Mouse (Mus musculus) thymus, adult 18-20 months (tissue): Measurements from ENCODE around the gene Rnf220.

Source experiments
- DNase-seq, 2 experiments: peaks; one replicate each; pipeline ENCODE4 v3.0.0; 2022; ENCODE audit warnings: mixed read lengths in 2 of 2

The Rnf220 gene

DNA sequence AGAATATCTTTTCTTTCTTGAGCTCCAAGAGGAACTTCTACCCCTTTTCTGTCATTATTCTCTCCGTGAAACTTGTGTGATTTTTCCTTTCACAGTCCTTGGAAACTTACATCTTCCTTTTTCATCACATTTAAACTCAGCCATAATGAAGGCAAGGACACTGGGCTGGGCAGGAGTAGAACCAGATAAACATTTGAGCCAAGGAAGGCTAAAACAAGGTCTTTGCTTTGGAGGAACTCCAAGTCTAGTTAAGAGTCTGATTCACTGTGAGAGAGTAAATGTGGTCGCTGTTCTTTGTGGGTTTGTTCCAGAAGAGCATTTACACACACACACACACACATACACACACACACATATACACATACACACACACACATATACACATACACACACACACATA lies 205.2 kb downstream of the Rnf220 start:
- no peak for DNase-seq

DNA sequence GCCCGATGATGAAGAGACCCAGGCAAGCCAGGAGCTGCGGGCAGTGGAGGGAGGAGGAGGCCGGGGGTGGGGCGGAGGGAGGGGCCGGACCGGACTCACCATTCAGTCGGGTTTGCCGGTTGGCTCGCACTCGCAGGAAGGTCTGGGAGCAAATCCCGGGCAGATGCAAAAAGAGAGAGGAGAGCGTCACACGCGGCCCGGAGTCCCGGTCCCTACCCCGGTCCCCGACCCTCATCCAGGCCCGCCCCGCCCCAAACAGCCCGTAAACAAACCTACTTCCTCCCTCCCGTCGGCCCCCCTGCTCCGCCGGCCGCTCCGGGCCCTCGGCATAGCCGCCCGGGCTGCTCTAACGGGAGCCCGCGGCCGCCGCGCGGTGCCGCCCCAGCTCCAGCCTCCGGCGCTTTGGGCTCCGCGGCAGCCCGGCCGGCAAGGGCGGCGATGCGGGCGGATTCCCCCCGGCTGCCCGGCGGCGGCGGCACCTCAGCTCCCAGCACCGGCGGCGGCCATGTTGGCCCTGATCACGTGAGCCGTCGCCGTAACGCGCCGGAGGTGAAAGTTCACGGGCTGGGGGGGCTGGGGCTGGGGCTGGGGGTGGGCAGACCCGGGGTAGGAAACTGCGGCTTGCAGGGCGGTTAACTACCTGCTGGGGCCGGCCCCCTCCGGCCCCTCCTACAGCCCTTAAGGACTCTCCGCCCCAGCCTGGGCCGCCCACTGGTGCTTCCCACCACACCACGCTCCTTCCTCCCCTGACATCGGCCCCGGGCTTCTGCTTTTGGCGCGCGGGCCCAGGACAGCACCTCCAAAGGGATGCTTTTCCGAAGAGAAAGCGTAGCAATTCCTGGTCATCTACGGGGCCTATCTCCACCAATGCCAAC lies 207.7 kb downstream of the Rnf220 start:
- peak; percentile 58 to 70 for DNase-seq

DNA sequence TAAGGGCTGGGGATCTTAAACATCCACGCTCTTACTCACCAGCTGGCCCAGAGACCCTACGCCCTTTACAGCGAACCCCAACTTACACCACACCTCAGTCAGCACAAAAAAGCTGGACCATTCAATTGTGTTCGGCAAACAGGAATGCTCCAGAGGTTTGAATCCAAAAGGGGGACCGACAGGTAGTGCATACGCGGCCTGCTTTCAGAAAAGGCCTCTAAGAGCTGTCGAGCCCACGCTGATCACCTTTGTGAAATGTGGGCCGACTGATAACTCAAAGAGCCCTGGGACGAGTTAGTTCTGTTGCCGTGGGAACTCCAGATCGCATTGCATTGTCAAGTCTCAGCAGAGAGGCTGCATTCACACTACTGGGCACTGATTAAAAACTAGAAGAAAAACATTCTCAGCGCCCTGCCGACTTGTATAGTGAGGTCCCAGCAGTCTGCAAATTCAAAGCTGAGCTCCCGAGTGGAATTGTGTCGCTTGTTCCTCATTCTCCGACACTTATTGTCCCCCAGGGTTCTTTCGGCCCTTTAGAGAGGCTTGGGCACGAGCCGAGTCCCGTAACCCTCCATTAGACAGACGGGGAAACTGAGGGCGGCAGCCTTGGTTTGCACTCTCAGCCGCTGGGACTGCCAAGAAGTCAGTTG lies 208.4 kb downstream of the Rnf220 start:
- no peak for DNase-seq

DNA sequence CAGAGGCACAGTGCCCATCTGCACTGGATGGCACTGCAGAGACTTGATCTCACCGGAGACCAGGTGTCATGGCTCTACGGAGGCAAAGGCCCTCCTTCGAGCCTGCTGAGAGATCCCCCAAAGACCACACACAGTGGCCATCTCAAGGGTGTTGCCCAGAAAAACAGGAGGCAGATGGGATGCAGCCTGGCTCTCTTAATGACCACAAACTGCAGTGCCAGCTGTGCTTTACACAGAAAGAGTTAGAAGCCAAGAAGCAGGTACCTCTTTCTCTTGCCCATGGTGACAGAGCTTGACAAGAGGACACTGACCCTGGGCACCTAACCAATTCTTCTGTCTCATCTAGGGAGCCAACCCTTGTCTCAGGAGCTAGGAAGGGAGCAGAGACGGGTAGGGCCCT lies 212.5 kb downstream of the Rnf220 start:
- no peak for DNase-seq

DNA sequence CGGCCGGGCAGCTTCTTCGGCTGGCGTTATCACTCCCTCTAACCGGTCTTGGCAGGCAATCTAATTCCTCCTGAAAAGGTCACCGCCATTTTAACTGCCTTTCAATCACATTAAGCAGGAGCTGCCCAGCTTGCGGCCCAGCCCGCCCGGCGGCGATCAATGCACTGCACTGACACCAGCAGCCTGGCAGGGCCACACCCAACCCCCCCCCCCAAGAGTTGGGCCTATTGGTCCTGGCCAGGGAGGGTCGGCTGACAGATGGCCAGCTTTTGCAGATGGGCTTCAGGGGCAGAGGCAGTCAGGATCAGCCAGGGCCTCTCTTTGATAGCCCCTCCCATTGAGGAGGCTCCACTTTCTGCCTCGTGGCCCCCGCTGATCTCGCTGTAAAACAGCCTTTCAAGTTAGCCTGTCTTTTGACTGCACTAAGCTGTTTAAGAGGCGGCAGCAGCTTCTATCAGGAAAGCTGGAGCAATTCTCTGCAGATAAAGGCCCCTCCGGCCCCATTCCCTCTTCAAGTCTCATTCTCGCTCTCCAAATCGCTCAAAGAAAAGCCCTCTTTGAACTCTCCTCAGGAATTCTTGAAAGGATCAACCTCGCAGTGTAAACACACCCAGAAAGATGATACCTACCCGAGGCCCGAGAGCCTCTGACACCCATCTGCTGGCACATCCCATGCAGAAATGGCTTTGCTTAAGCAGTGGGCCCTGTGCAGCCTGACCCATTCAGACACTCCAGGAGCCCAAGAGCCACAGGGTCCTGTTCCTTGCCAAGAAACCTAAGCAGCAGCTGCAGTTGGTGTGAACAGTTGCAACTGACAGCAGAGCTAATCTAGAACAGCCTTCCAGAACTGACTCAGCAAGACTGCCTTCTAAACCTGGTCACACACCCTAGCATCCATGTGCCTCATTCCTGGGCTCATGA lies 213.3 kb downstream of the Rnf220 start:
- DNase-seq: no peak

DNA sequence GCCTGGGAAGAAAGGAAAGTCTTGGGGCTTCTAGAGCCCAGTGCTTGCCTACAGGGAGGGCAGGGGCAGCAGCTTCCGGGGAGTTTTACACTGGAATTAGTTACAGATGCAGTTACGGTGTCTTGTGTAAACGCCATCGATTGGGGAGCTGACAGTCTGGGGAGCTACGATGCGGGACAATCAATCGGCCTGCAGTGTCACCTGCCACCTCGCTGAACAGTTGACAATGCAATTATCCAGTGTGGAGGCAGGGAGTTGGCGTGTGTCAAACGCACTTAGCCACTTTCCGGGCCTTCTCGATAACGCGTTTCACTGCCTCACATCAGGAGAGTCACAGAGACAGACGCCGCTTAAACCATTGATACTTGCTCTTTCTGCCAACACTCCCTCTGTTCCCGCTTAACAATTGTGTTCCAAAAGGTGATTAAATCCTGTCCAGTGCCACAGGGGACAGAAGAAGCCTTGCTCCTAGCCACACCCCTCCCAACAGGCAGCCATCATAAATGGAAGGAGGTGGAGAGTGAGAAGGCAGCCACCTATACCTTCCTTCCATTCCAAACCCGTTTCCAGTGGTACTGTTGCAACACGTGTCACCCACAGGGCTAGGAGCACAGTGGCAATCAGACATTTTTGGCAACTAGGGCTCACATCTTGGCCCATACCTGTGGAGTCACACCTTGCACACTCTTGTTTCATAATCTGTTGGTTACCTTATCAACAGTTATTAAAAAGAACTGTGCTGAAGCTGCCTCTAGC lies 215.6 kb downstream of the Rnf220 start:
- no peak for DNase-seq

DNA sequence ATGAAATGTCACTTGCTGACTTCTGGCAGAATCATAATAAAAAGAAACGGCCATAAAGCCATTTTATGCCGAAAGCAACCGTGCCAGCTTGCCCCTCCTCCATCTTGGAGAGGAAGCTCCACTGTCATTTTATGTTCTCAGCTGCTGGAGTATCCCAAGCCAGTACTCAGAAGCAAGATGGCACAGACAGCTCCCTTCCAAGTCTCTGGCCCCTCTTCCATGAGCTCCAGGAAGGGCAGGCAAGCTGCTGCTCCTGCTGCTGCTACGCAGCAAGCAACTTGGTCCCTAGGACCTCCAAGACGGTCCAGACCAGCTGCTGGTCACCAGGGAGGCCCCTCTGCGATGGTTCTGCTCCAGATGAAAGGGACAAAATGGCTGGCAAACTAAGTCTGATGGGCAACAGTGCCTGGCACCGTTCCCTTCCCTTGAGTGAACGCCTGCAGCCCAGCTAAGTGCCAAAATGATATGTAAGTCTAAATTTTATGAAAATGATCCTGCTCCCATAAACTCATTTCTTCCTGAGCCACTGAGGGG lies 216.4 kb downstream of the Rnf220 start:
- no peak for DNase-seq

DNA sequence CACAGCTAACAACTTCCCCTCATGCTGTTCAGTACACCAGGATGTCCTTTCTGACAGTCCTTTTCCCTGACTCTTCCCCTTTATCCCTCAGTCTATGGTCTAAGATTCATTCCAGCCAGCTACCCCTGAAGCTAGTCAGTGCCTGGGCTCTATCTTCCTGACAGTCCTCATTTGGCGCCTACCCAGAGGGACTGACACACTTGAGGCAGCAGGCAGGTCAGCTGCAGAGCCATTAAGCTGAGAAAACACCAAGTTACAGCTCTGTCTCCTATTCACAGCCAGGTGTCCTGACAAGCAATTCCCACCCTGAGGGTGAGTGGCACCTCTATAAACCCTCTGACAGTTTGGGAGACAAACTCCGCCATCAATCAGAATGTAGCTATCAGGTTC lies 217.6 kb downstream of the Rnf220 start:
- no peak for DNase-seq

DNA sequence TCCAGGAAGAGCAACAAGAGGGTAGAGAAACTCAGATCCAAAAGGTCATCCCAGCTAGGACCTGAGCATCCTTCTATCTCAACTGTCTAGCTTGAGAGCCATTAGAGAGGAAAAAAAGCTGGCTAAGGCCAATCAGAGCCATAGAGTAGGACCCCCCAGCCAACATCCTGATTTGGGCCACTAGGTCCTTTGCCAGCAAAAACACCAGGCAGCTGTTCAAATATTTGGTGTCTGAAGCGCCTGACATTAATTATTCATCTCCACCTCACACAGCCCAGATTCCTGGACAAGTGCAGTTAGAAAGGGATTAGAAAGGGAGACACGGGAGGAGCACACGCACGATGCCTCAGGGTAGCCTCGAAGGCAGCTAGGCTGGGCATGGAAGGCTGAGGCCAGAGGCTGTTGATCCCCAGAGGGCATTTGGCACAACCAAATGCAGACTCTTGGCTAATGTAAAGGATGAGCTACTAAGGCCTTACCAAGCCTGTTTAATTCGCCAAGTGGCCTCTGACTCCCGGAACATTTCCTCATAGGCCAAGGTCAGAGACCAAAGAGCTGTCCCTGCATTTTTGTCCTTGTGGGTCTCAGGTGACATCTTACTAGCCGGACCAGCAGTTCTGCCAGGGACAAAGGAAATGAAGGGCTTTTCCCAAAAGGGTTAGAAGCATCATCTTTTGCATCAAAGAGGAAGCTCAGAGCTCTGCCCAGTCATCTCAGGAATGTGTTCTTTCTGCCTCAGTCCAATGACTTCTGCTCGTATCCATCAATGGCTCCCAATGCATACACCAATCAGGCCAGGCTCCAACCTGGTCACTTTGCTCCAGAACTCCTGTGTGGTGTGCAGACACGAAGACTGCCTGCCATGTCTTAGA lies 218.2 kb downstream of the Rnf220 start:
- DNase-seq: no peak

DNA sequence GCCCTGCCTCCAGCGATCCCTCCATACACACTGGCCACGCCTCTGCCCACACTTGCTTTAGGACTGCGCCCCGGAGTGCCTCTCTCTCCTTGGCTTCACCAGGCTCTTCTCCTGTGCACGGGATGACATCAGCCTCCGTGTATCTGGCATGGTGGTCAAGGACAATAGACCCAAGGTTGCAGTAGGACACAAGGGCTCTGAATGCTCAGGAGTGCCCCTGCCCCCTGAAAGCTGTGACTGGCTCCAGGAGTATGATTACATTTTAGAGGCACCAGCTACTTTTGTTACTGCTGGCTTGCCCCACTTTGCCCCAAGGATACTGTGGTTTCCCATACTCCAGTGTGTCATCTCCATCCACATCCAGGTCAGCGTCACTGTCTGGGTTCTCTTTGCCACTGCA lies 219.2 kb downstream of the Rnf220 start:
- no peak for DNase-seq

DNA sequence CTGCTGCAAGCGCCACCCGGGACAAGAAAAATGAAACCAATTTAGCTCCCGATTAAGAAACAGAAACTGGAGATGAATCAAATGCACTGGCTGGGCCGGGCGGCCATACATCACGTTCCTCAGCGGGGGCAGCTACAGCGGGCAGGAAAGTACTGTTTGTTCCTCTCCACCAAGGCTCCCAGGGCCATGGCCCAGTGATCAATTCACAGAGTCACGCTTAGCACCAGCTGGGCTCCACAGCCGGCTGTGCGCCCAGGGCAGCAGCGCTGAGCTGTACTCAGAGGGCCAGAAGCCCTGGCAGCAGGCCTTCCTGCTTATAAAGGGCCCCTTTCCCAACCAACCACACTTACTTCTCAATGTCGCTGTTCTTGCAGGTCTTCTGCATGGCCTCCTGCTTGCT lies 219.8 kb downstream of the Rnf220 start:
- no peak for DNase-seq

DNA sequence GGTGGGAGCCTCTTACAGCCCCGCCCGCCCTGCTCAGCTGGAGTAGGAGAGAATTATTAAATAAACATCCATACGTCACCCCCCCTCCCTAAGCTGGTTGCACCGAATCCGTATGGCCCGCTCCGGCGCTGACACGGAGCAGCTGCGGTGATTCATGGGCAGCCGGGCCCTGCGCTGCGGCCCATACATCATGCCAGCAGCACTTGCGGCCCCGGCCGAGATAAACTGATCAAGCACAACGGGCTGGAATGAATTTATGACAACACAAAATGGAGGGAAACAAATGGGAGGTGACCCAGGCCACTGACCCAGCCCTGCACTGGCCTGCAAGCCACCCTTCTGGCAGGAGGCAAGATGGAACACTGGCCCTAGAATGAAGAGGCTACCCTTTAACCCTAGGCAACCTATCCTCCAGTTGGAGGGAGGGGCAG lies 220.6 kb downstream of the Rnf220 start:
- DNase-seq: no peak

DNA sequence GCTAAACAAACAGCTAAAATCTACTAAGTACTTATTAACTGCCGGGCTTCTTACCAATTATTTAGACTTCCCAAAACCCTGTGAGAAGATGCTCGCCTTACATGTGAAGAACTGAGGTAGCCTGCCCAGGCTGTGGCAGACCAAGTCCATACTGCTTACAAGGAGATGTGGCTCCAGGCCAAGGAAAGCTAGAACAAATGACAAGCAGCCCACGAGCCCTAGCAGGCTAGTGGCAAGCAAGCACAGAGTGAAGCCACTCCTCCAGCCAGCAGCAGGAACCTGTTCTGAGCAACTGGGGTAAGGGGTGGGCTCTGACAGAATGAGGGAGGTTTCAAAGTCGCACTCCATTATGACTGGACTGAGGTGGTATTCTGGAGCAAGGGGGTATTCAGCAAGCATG lies 222.1 kb downstream of the Rnf220 start:
- no peak for DNase-seq

DNA sequence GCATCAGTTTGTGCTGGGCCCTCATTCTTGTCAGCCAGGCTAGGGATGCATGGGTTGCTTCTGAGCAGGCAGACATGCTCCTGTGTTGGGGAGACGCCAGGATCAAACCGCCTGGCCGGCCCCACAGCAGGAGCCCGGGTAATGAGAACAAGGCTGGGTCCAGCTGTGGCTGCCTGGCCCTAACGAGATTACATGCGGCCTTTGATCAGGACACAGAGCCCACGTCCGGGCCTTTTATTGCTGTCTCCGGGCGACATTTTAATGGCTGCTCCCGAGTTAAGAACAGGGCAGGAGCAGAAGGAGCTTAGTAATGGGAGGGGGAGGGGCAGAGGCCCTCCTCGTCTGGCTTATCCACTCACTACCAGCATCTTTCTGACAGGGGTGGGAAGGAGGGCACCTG lies 224.4 kb downstream of the Rnf220 start:
- DNase-seq: no peak

DNA sequence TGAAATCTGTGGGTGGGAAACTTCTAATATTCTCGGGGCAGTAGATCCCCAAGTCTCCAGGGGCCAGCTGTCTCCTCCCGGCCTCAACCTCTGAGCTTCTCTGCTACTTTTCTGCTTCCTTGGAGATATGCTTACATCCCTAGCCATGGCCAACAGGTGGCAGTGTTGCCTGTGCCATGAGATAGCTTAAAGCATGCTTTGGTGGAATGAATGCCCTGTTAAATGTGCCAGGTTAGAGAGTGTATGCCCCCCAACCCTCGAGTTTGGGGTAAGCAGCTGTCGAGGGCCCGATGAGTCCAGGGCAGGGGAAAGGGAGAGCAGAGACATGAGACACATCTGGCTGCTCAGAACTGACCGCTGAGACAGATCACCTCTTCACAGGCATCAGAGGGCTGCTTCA lies 226.6 kb downstream of the Rnf220 start:
- peak; percentile 30 to 39 for DNase-seq

DNA sequence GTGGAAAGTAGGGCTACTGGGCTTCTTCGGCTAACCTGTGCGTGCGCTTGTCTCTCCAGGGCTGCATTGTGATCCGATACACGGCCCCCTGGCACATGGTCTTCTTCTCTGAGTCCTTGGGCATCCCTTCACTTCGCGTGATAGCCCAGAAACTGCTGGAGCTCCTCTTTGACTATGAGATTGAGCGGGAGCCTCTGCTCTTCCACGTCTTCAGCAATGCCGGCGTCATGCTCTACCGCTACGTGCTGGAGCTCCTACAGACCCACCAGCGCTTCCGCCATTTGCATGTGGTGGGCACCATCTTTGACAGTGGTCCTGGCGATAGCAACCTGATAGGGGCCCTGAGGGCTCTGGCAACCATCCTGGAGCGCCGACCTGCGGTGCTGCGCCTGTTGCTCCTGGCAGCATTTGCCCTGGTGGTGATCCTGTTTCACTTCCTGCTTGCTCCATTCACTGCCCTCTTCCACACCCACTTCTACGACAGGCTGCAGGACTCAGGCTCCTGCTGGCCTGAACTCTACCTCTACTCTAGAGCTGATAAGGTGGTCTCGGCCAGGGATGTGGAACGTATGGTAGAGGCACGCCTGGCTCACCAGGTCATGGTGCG lies 228.9 kb downstream of the Rnf220 start:
- DNase-seq: no peak

DNA sequence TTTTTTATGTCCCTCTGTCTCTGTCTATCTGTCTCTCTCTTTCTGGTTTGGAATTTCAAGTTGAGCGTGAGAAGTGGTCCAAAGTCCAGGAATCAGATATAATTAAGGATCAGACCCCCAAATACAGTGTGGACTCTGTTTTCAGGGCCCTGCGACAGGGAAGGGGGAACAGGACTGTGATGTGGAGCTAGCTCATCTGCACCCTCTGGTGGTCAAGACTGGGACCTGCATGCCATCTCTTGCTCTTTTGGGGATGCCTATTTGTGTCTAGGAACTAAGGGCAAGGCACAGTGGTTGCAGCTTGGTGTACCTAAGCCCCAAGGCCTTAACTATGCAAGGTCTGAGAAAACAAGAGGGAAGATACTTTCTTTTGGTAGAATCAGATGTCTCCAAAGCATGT lies 229.6 kb downstream of the Rnf220 start:
- DNase-seq: peak; percentile 39 to 43

DNA sequence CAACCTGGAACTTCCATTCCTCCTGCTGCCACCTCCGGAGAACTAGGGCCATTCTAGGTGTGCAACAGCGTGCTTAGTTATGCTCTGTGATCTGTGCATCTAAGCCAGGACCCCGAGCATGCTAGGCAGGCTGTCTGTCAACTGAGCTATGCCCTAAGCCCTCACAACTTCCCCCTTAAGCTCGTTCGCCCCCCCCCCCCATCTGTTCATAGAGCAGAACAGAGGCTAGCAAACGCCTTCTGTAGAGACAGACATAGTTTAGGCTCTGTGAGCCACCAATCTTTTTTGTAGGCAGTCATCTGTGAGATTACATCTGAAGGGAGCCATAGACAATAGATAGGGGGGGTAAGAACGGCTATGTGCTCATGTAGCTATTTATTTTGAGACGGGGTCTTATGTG lies 233.9 kb downstream of the Rnf220 start:
- no peak for DNase-seq

DNA sequence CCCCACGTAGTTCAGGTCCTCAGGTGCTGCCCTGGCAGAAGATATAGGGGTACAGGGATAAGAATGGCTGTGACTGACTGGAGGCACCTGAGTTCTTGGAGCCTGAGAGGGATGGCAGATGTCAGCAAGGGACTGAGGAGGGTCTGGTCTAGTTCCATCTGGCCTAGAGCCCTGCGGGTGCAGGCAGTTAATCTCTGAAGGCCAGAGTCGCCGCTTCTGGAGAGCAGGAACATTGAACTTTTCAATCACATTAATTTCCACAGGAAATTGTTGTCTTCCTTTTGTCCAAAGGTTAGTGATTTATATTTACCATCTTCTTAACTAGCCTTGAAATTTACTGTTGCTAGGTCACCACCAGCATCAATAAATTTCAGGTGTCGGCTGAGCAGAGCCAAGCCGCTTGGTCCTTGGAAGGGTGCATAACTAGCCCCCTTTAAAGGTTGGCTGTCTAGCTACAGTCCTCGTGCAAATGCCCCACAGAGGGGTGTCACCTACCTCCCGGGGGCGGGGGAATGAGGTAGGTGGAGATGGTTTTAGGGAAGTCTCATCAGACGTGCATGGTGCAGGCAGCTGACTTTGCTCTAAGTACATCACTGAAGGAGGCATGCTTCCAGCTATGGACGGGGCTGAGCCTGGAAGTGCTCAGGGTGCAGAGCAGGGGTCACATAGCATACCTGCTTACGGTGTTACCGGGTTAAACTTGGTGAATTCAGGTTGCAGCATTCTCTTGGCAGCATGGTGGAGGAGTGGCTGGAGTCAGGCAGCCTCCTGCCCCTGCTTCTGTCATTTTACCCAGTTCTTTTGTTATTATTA lies 234.5 kb downstream of the Rnf220 start:
- no peak for DNase-seq

DNA sequence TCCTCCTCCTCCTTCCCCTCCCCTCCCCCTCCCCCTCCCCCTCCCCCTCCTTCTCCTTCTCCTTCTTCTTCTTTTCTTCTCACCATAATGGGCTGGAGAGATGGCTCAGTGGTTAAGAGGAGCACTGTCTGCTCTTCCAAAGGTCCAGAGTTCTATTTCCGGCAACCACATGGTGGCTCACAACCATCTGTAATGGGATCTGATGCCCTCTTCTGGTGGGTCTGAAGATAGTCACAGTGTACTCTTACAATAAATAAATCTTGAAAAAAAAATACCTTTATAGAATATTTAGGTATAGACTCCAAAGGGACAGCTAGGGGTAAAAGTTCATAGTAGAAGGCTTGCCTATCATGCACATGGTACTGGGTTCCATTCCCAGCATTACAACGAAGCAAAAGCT lies 235.6 kb downstream of the Rnf220 start:
- DNase-seq: no peak
